Mouse (Mus musculus): ENCODE measurements around the gene Trak1. TPM values are rescaled to one million over a fixed set of nuclear protein-coding genes. Genes with fewer than 3 reads are reported as not detected.

The Trak1 gene
- polyA plus RNA-seq, 1 experiment from 2014 or later, result 43.0 TPM

- no peaks in the 10 kb centered on the region for H3K27me3 ChIP-seq
- H3K4me2 ChIP-seq, result peak overlapping the region; percentile 54
- peak overlapping the region; percentile 55 for H3K9ac ChIP-seq
- WGBS, result under 1% methylated on average over 18 of the region's 18 CpGs
- peak overlapping the region; percentile 27 for H3K4me3 ChIP-seq
- peaks cover 66% of the 10 kb centered on the region for H3K4me1 ChIP-seq (replicated peaks)
- ATAC-seq (ENCODE audit: low FRiP score), result peak; percentile 79
- no peaks in the 10 kb centered on the region for H3K36me3 ChIP-seq
- no peaks in the 10 kb centered on the region for H3K9me3 ChIP-seq
- peak overlapping the region; percentile 92 for H3K27ac ChIP-seq
Measured at GRCm38 (mm10) chr9:121371346-121371891, 74.1 kb downstream of the Trak1 start.

- Histone ChIP-seq H3K36me3 (no peaks in the 10 kb centered on the region), H3K9me3 (no peaks in the 10 kb centered on the region), H3K4me1 (replicated peaks) (peaks cover 60% of the 10 kb centered on the region), H3K27ac (peak overlapping the region; percentile 92), H3K9ac (peak overlapping the region; percentile 55), H3K4me3 (peak overlapping the region; percentile 27), H3K27me3 (no peaks in the 10 kb centered on the region), H3K4me2 (peak overlapping the region; percentile 54)
- WGBS, result 3% methylated on average over 11 of the region's 13 CpGs
- peak; percentile 71 for ATAC-seq (ENCODE audit: low FRiP score)
Measured at GRCm38 (mm10) chr9:121371946-121372646, 74.8 kb downstream of the Trak1 start.

GRCm38 (mm10) chr9:121373107-121373506 is 75.8 kb downstream of the Trak1 start:
- H3K4me3 ChIP-seq, result no peak overlapping the region
- whole genome bisulfite sequencing, result 25% methylated on average over 13 of the region's 13 CpGs
- H3K9me3 ChIP-seq, result no peaks in the 10 kb centered on the region
- H3K27me3 ChIP-seq, result no peaks in the 10 kb centered on the region
- no peak overlapping the region for H3K4me2 ChIP-seq
- H3K4me1 ChIP-seq (replicated peaks), result peaks cover 55% of the 10 kb centered on the region
- peak overlapping the region; percentile 64 for H3K27ac ChIP-seq
- no peak for ATAC-seq (ENCODE audit: low FRiP score)
- peak overlapping the region; percentile 40; the same call in 1 of the 2 replicates for H3K9ac ChIP-seq
- H3K36me3 ChIP-seq, result no peaks in the 10 kb centered on the region

GRCm38 (mm10) chr9:121373512-121373911 is 76.2 kb downstream of the Trak1 start:
- Histone ChIP-seq H3K4me3 (no peak overlapping the region), H3K36me3 (no peaks in the 10 kb centered on the region), H3K27me3 (no peaks in the 10 kb centered on the region), H3K4me2 (no peak overlapping the region), H3K9me3 (no peaks in the 10 kb centered on the region), H3K9ac (peak overlapping the region; percentile 40; the same call in 1 of the 2 replicates), H3K4me1 (replicated peaks) (peaks cover 52% of the 10 kb centered on the region), H3K27ac (peak overlapping the region; percentile 58)
- 55% methylated on average over 4 of the region's 4 CpGs for WGBS
- ATAC-seq (ENCODE audit: low FRiP score), result no peak

- Histone ChIP-seq H3K9ac (peak overlapping the region; percentile 40; the same call in 1 of the 2 replicates), H3K36me3 (no peaks in the 10 kb centered on the region), H3K9me3 (no peaks in the 10 kb centered on the region), H3K27ac (peak overlapping the region; percentile 58), H3K4me2 (no peak overlapping the region), H3K27me3 (no peaks in the 10 kb centered on the region), H3K4me3 (no peak overlapping the region), H3K4me1 (replicated peaks) (peaks cover 52% of the 10 kb centered on the region)
- ATAC-seq (ENCODE audit: low FRiP score), result no peak
- 27% methylated on average over 9 of the region's 9 CpGs for WGBS
Measured at GRCm38 (mm10) chr9:121374076-121374863, 77.0 kb downstream of the Trak1 start.

GRCm38 (mm10) chr9:121374864-121375255 is 77.6 kb downstream of the Trak1 start:
- no peak for ATAC-seq (ENCODE audit: low FRiP score)
- 86% methylated on average over 5 of the region's 5 CpGs for WGBS
- no peaks in the 10 kb centered on the region for H3K9me3 ChIP-seq
- peaks cover 49% of the 10 kb centered on the region for H3K4me1 ChIP-seq (replicated peaks)
- H3K27me3 ChIP-seq, result no peaks in the 10 kb centered on the region
- H3K27ac ChIP-seq, result 0 out of 2 replicates have a peak overlapping the region, but pooled peaks have one; percentile 23
- H3K9ac ChIP-seq, result no peak overlapping the region
- no peak overlapping the region for H3K4me3 ChIP-seq
- no peak overlapping the region for H3K4me2 ChIP-seq
- no peaks in the 10 kb centered on the region for H3K36me3 ChIP-seq

GRCm38 (mm10) chr9:121376094-121376493 is 78.8 kb downstream of the Trak1 start:
- 90% methylated on average over 5 of the region's 5 CpGs for WGBS
- Histone ChIP-seq H3K9me3 (no peaks in the 10 kb centered on the region), H3K4me3 (no peak overlapping the region), H3K27ac (no peak overlapping the region), H3K4me1 (replicated peaks) (peaks cover 37% of the 10 kb centered on the region), H3K36me3 (no peaks in the 10 kb centered on the region), H3K27me3 (no peaks in the 10 kb centered on the region), H3K4me2 (no peak overlapping the region), H3K9ac (no peak overlapping the region)
- no peak for ATAC-seq (ENCODE audit: low FRiP score)

GRCm38 (mm10) chr9:121380310-121380920 is 83.1 kb downstream of the Trak1 start:
- Histone ChIP-seq H3K9ac (no peak overlapping the region), H3K9me3 (no peaks in the 10 kb centered on the region), H3K4me2 (no peak overlapping the region), H3K4me1 (replicated peaks) (peaks cover 28% of the 10 kb centered on the region), H3K27me3 (no peaks in the 10 kb centered on the region), H3K4me3 (no peak overlapping the region), H3K36me3 (no peaks in the 10 kb centered on the region), H3K27ac (no peak overlapping the region)
- ATAC-seq (ENCODE audit: low FRiP score), result no peak
- 88% methylated on average over 11 of the region's 11 CpGs for WGBS

GRCm38 (mm10) chr9:121381678-121382297 is 84.5 kb downstream of the Trak1 start:
- no peaks in the 10 kb centered on the region for H3K27me3 ChIP-seq
- peaks cover 42% of the 10 kb centered on the region for H3K4me1 ChIP-seq (replicated peaks)
- H3K4me2 ChIP-seq, result no peak overlapping the region
- H3K4me3 ChIP-seq, result no peak overlapping the region
- no peak for ATAC-seq (ENCODE audit: low FRiP score)
- no peaks in the 10 kb centered on the region for H3K9me3 ChIP-seq
- 73% methylated on average over 17 of the region's 17 CpGs for WGBS
- H3K9ac ChIP-seq, result no peak overlapping the region; the same call in 1 of the 2 replicates
- no peaks in the 10 kb centered on the region for H3K36me3 ChIP-seq
- peak overlapping the region; percentile 37 for H3K27ac ChIP-seq

- Histone ChIP-seq H3K4me2 (no peak overlapping the region), H3K9me3 (no peaks in the 10 kb centered on the region), H3K27ac (peak overlapping the region; percentile 37; the same call in 1 of the 2 replicates), H3K27me3 (no peaks in the 10 kb centered on the region), H3K4me1 (replicated peaks) (peaks cover 47% of the 10 kb centered on the region), H3K4me3 (no peak overlapping the region), H3K36me3 (no peaks in the 10 kb centered on the region), H3K9ac (no peak overlapping the region)
- no peak for ATAC-seq (ENCODE audit: low FRiP score)
- 88% methylated on average over 14 of the region's 14 CpGs for WGBS
Measured at GRCm38 (mm10) chr9:121382568-121382967, 85.3 kb downstream of the Trak1 start.

- Histone ChIP-seq H3K9ac (peak overlapping the region; percentile 29; the same call in 1 of the 2 replicates), H3K27me3 (no peaks in the 10 kb centered on the region), H3K4me3 (no peak overlapping the region), H3K36me3 (no peaks in the 10 kb centered on the region), H3K27ac (peak overlapping the region; percentile 48; the same call in 1 of the 2 replicates), H3K4me2 (no peak overlapping the region), H3K9me3 (no peaks in the 10 kb centered on the region), H3K4me1 (replicated peaks) (peaks cover 53% of the 10 kb centered on the region)
- ATAC-seq (ENCODE audit: low FRiP score), result no peak
- 87% methylated on average over 9 of the region's 9 CpGs for WGBS
Measured at GRCm38 (mm10) chr9:121383180-121383586, 85.9 kb downstream of the Trak1 start.
